Mouse (Mus musculus) CH12.LX (cell line): ENCODE measurements around the gene Sdccag8.

Experiments used
- BHLHE40 ChIP-seq: IDR thresholded peaks from 2 replicates; pipeline ENCODE4 v1.6.1; 2011; ENCODE audit warnings: mild to moderate bottlenecking, low read depth, low read length, improper control_type of control experiment
- CTCF ChIP-seq, 2 experiments: IDR thresholded peaks in 1 of 2; conservative IDR thresholded peaks in 1 of 2; 2 replicates each; pipeline ENCODE4 v1.5.1; 2011 to 2012; ENCODE audit warnings: low read depth in 2 of 2, low read length in 2 of 2, improper control_type of control experiment in 1 of 2, inconsistent platforms in 1 of 2, mild to moderate bottlenecking in 1 of 2, moderate library complexity in 1 of 2
- ETS1 ChIP-seq: conservative IDR thresholded peaks from 2 replicates; pipeline ENCODE4 v1.6.1; 2012; ENCODE audit warnings: low read depth, mild to moderate bottlenecking, inconsistent platforms, low read length, improper control_type of control experiment, moderate library complexity
- JUND ChIP-seq: conservative IDR thresholded peaks from 2 replicates; pipeline ENCODE4 v1.6.1; 2011; ENCODE audit warnings: low read depth, low read length, improper control_type of control experiment
- KAT2A ChIP-seq: IDR thresholded peaks from 2 replicates; pipeline ENCODE4 v1.6.1; 2012; ENCODE audit warnings: low read length, improper control_type of control experiment, inconsistent platforms; ENCODE audit not compliant: insufficient replicate concordance
- MAZ ChIP-seq: IDR thresholded peaks from 2 replicates; pipeline ENCODE4 v1.6.1; 2012; ENCODE audit warnings: low read depth, mild to moderate bottlenecking, inconsistent platforms, low read length, improper control_type of control experiment, moderate library complexity
- MEF2A ChIP-seq: IDR thresholded peaks from 2 replicates; pipeline ENCODE4 v1.6.1; 2014; ENCODE audit warnings: low read depth, mild to moderate bottlenecking, inconsistent platforms, low read length, improper control_type of control experiment, borderline replicate concordance
- MXI1 ChIP-seq: IDR thresholded peaks from 2 replicates; pipeline ENCODE4 v1.6.1; 2011; ENCODE audit warnings: mild to moderate bottlenecking, low read depth, low read length, improper control_type of control experiment
- NELFE ChIP-seq: IDR thresholded peaks from 2 replicates; pipeline ENCODE4 v1.6.1; 2011; ENCODE audit warnings: low read depth, low read length, improper control_type of control experiment
- POLR2A ChIP-seq: IDR thresholded peaks from 2 replicates; pipeline ENCODE4 v1.6.1; 2011; ENCODE audit warnings: low read depth, mild to moderate bottlenecking, improper control_type of control experiment, low read length
- POLR2AphosphoS2 ChIP-seq: IDR thresholded peaks from 2 replicates; pipeline ENCODE4 v1.6.1; 2011; ENCODE audit warnings: low read depth, low read length, improper control_type of control experiment
- TCF12 ChIP-seq: IDR thresholded peaks from 2 replicates; pipeline ENCODE4 v1.6.1; 2014; ENCODE audit warnings: low read depth, mild to moderate bottlenecking, inconsistent platforms, low read length, improper control_type of control experiment
- USF1 ChIP-seq: IDR thresholded peaks from 2 replicates; pipeline ENCODE4 v1.6.1; 2014; ENCODE audit warnings: low read depth, mild to moderate bottlenecking, inconsistent platforms, low read length, improper control_type of control experiment
- ZNF384 ChIP-seq: IDR thresholded peaks from 2 replicates; pipeline ENCODE4 v1.6.1; 2012; ENCODE audit warnings: low read depth, low read length, improper control_type of control experiment, inconsistent platforms

- no peak for TF ChIP-seq KAT2A
- no peak for TF ChIP-seq NELFE
- no peak for TF ChIP-seq BHLHE40
- TF ChIP-seq MXI1 = no peak
- no peak for TF ChIP-seq TCF12
- TF ChIP-seq CTCF (conservative IDR thresholded peaks at IDR 0.05 in 1 of 2, IDR thresholded peaks at IDR 0.05 in 1 of 2; ENCODE audit: low read depth in 2 of 2, low read length in 2 of 2) = no peak
- TF ChIP-seq MAZ = no peak
- TF ChIP-seq USF1 = no peak
- no peak for TF ChIP-seq ETS1
- no peak for TF ChIP-seq POLR2AphosphoS2
- TF ChIP-seq MEF2A = no peak
- no peak for TF ChIP-seq POLR2A
- no peak for TF ChIP-seq ZNF384
- no peak for TF ChIP-seq JUND
Measured at GRCm38 (mm10) chr1:177035460-177035859, 221.0 kb downstream of the Sdccag8 start.
